Mouse (Mus musculus): Measurements from ENCODE around the gene Prkcq.
"Not testable (repeated sequence)": the region's sequence is repeated elsewhere in the genome, so short reads cannot be mapped to it uniquely, and the experiment has no call there.

Prkcq gene

DNA sequence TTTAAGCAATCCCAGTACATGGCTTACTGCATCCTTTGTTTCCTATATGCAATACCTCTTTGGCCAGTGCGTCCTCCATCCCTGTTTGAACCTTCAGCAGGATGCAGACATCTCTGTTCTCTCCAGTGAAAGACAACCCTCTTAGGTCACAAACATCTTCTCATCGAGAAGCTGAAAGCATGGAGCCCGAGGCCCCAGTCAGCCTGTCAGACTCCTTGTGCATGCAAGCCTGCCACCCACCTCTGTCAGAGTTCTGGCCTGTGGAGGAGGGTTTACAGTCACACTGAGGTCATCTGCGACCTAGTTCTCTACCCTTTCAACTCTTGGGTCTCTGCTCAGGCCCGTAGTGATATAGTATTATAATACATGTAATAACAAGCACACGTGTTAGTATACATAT lies 119.0 kb downstream of the Prkcq start:
- in situ Hi-C loops (cut with MseI, MboI), result no loop called here

- in situ Hi-C loops (cut with MseI, MboI), result no loop called here
Observed at GRCm38 (mm10) chr2:11291570-11292405, 119.9 kb downstream of the Prkcq start.

DNA sequence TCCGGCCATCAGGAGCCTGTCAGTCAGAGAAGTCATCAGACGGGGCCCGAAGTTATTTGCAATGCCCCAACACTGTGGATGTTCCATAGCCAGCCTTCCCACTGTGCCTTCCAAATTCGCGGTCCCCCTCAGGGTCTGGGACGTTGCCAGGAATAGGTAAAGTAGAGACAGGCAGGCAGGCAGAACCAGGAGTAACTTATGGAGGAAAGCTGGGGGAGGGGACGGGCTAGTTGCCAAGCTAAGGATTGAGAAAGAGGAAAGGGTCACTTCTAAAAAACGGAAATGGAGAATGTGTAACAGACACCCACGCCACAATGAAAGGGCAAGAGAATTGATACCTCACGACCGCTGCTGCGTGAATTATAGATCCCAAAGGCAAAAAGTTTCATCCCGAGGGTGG lies 121.2 kb downstream of the Prkcq start:
- in situ Hi-C loops (cut with MseI, MboI), result no loop called here

- in situ Hi-C loops (cut with MseI, MboI), result no loop called here
Observed at GRCm38 (mm10) chr2:11294643-11295191, 122.8 kb downstream of the Prkcq start.

DNA sequence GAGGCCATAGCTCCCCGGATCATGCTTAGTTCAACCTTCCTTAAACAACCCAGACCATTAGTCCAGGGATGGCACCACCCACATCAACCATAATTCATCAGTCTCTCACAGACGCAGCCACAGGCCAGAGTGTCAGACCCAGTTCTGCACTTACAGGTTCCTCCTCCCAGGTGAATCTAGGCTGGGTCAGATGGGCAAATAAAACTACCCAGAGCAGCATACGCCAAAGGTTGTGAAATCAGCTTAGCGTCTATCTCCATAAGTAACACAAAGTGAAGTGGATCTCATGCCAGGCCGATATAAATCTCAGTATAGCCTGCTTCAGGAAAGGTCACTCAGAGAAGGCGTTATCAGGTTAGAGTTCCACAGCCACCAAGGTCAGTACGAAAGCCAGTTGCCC lies 126.9 kb downstream of the Prkcq start:
- in situ Hi-C loops (cut with MseI, MboI), result no loop called here

GRCm38 (mm10) chr2:11299366-11299765 lies 127.5 kb downstream of the Prkcq start:
- in situ Hi-C loops (cut with MseI, MboI), result no loop called here

DNA sequence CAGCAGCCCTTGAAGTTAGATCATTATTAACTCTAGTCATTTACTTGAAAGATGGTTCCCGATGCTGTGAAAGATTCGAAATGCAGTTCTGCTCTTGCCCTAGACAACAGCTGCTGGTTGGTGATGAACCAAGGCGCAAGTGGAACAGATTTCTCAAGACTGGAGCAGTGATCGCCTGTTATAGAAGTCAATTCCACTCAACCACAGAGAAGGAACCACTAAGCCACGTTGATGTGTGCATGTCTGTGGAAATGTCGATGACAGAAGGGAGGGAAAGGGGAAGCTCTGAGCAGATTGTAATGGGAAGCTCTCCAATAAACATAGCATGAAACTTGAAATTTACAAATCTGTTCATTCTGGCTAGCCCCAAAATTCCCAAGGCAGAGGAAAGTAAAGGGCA lies 128.5 kb downstream of the Prkcq start:
- in situ Hi-C loops (cut with MseI, MboI), result no loop called here

- in situ Hi-C loops (cut with MseI, MboI), result no loop called here
Observed at GRCm38 (mm10) chr2:11320241-11320640, 148.3 kb downstream of the Prkcq start.

- in situ Hi-C loops (cut with MseI, MboI), result no loop called here
Observed at GRCm38 (mm10) chr2:11322396-11322795, 150.5 kb downstream of the Prkcq start.

GRCm38 (mm10) chr2:11327280-11327679 lies 155.4 kb downstream of the Prkcq start:
- in situ Hi-C loops (cut with MseI, MboI), result no loop called here

DNA sequence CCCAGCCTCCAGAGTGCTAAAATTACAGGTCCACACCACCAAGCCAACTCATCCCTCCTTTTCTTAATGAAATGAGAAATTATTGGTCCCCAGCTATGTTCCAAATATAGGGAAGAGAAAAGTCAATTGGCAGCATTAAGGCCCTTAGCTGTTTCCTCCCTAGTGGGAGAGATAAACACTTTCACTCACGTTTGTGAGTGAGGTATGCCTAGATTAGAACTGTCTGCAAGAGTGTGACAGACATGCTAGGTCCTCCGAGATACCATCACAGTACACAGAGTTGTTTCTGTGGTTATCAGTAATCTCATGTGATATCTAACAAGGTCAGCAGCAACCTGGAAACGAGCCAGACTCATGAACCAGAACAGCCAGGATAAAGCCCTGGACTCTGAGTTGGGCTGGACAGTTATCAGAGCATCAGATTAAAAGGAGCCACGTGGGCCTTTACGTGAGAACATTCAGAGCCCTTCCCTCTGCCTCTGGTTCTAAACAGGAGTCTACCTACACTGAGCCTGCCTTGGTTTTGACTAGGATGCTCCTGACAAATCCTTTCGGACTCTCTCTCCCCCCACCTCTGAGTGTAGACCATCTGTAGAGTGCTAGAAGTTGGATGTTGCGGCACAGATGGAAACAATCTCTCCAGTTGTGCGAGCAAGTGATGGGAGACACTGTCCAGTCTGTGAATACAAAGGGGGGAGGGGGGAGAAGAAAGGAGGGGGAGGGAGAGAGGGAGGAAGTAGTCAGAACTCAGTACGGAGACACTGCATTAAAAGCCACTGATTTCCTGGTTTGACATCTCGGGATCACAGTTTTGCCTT lies 157.7 kb downstream of the Prkcq start:
- in situ Hi-C loops (cut with MseI, MboI), result loop anchor here (10.0 kb wide), 3 partner anchors 165 to 205 kb away; no protein-coding TSS in a partner anchor

DNA sequence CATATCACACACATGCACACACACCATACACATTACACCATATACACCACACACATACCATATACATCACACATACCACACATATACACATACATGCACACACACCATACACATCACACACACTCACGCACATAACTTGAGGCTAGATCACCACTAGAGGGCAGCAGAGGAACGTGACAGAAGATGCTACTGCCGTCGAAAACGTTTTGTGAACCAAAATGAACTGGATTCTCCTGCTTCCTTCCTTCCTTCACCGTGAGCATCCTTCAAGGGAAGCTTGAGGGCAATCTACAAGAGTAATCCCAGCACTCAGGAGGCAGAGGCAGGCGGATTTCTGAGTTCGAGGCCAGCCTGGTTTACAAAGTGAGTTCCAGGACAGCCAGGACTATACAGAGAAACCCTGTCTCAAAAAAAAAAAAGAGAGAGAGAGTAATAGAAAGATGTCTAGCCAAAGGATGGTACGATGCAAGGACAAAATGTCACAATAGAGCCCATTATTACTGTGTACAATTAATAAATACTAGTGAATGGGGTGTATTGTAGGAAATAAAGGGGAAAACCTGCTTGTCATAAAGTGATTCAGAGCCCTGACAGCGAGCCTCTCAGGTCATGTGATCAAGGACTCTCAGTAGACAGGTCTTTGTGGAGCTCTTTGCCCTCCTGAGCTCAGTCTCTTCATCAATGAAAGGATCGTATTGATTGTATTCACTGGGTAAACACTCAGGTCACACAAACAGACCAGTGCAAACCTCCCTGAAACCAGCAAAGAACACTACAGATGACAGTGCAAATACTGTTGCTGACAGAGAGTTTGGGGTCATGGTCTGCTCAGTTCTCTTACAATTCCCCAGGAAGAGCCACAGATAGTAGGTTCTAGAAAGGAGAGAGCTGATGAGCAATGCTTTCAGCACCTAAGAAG lies 159.9 kb downstream of the Prkcq start:
- in situ Hi-C loops (cut with MseI, MboI), result loop anchor here (10.0 kb wide), 3 partner anchors 163 to 203 kb away; no protein-coding TSS in a partner anchor

DNA sequence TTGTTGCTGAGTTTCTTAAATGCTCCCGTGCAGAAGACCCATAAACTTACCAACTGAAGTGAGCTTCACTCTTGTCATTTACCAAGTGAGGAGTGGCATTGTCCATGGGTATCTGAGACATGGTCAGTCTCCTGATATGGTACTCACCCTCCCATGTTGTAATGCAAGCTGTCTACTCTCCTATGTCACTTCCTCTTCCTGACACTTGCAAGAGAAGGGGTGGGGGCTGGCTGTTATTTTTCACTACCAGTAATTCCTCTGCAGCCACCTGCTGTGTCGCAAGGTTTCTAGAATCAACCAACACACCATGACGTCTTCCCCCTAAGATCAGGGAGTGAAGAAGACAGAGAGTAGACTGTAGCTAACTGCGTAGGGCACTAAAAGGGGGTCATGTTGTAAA lies 160.6 kb downstream of the Prkcq start:
- in situ Hi-C loops (cut with MseI, MboI), result loop anchor here (10.0 kb wide), 3 partner anchors 162 to 202 kb away; no protein-coding TSS in a partner anchor

- in situ Hi-C loops (cut with MseI, MboI), result loop anchor here (10.0 kb wide), 3 partner anchors 161 to 201 kb away; no protein-coding TSS in a partner anchor
Observed at GRCm38 (mm10) chr2:11333301-11334017, 161.6 kb downstream of the Prkcq start.

DNA sequence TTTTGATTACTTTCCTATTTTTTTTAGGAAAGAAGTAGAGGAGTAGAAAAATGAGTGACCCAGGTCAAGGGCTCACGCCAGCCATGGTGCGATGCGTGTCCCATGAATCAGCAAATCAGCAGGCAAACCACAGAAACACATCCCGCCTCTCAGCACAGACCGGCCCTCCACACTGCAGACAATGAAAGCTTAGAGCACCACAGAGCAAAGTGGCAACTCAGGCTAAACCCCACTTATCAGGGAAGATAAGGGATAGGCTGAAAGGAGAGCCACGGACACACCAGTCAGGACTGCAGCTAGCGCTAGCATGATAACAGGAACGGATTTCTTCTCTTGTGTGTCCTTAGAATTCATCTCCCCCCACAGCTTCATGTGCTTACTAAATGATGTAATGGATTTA lies 164.4 kb downstream of the Prkcq start:
- in situ Hi-C loops (cut with MseI, MboI), result loop anchor here (10.0 kb wide), 3 partner anchors 158 to 198 kb away; no protein-coding TSS in a partner anchor

- in situ Hi-C loops (cut with MseI, MboI), result loop anchor here (10.0 kb wide), 3 partner anchors 156 to 196 kb away; no protein-coding TSS in a partner anchor
Observed at GRCm38 (mm10) chr2:11338931-11339839, 167.3 kb downstream of the Prkcq start.

- in situ Hi-C loops (cut with MseI, MboI), result no loop called here
Observed at GRCm38 (mm10) chr2:11344691-11345090, 172.8 kb downstream of the Prkcq start.

DNA sequence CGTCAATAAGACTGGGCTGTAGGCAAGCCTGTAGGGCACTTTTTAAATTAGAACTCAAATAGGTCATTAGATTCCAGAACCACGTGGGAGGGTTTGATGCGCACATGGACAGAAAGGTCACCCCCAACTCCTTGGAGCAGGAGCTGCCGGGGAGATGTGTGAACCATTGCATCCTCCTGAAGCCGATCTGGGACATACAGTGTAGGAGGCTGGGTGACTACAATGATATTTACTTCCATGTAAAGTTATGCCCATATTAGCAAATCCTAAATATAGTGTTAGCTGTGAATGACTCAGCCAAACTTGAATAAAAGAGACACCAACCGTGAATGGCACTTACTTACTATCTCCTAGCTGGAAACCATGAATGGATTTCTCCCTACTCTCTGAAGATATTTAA lies 174.5 kb downstream of the Prkcq start:
- in situ Hi-C loops (cut with MseI, MboI), result not testable (repeated sequence)

- in situ Hi-C loops (cut with MseI, MboI), result no loop called here
Observed at GRCm38 (mm10) chr2:11347791-11348190, 175.9 kb downstream of the Prkcq start.
